Mouse (Mus musculus): ENCODE data around the gene Bcl2l11. TPM values are rescaled to one million over a fixed set of nuclear protein-coding genes. Genes with fewer than 3 reads are reported as not detected.

The Bcl2l11 gene
- polyA plus RNA-seq, 1 experiment = 10.2 TPM

GRCm38 (mm10) chr2:128152845-128153550 is 27.2 kb downstream of the Bcl2l11 start:
- Histone ChIP-seq H3K4me3 (replicated peaks; ENCODE audit: control insufficient read depth, low read depth, low read length) (no peak overlapping the region), H3K27ac (ENCODE audit: control insufficient read depth, insufficient read depth, low read depth, low read length, poor library complexity) (peak overlapping the region; percentile 29; the same call in 1 of the 2 replicates), H3K4me1 (ENCODE audit: control insufficient read depth, insufficient read depth, low read length) (peaks cover 14% of the 10 kb centered on the region)
- WGBS = 28% methylated on average over 16 of the region's 16 CpGs
- TF ChIP-seq POLR2A (IDR thresholded peaks at IDR 0.05; ENCODE audit: borderline replicate concordance, control insufficient read depth, low read depth, low read length) (no peak), CTCF (IDR thresholded peaks at IDR 0.05; ENCODE audit: control insufficient read depth, insufficient read depth, low read length) (no peak)

- H3K4me3 ChIP-seq (replicated peaks; ENCODE audit: control insufficient read depth, low read depth, low read length) = no peak overlapping the region
- peaks cover 14% of the 10 kb centered on the region for H3K4me1 ChIP-seq (ENCODE audit: control insufficient read depth, insufficient read depth, low read length)
- 0 out of 2 replicates have a peak overlapping the region, but pooled peaks have one; percentile 29 for H3K27ac ChIP-seq (ENCODE audit: control insufficient read depth, insufficient read depth, low read depth, low read length, poor library complexity)
- no peak for TF ChIP-seq CTCF (IDR thresholded peaks at IDR 0.05; ENCODE audit: control insufficient read depth, insufficient read depth, low read length)
- TF ChIP-seq POLR2A (IDR thresholded peaks at IDR 0.05; ENCODE audit: borderline replicate concordance, control insufficient read depth, low read depth, low read length) = no peak
- WGBS = 34% methylated on average over 11 of the region's 11 CpGs
Observed at GRCm38 (mm10) chr2:128153551-128153910, 27.7 kb downstream of the Bcl2l11 start.

- 86% methylated on average over 13 of the region's 13 CpGs for WGBS
- Histone ChIP-seq H3K27ac (ENCODE audit: control insufficient read depth, insufficient read depth, low read depth, low read length, poor library complexity) (no peak overlapping the region), H3K4me3 (replicated peaks; ENCODE audit: control insufficient read depth, low read depth, low read length) (no peak overlapping the region), H3K4me1 (ENCODE audit: control insufficient read depth, insufficient read depth, low read length) (peaks cover 14% of the 10 kb centered on the region)
- TF ChIP-seq POLR2A (IDR thresholded peaks at IDR 0.05; ENCODE audit: borderline replicate concordance, control insufficient read depth, low read depth, low read length) (no peak), CTCF (IDR thresholded peaks at IDR 0.05; ENCODE audit: control insufficient read depth, insufficient read depth, low read length) (no peak)
Observed at GRCm38 (mm10) chr2:128155412-128156066, 29.7 kb downstream of the Bcl2l11 start.

- TF ChIP-seq CTCF (IDR thresholded peaks at IDR 0.05; ENCODE audit: control insufficient read depth, insufficient read depth, low read length) (no peak), POLR2A (IDR thresholded peaks at IDR 0.05; ENCODE audit: borderline replicate concordance, control insufficient read depth, low read depth, low read length) (no peak)
- peaks cover 14% of the 10 kb centered on the region for H3K4me1 ChIP-seq (ENCODE audit: control insufficient read depth, insufficient read depth, low read length)
- H3K27ac ChIP-seq (ENCODE audit: control insufficient read depth, insufficient read depth, low read depth, low read length, poor library complexity) = no peak overlapping the region
- no peak overlapping the region for H3K4me3 ChIP-seq (replicated peaks; ENCODE audit: control insufficient read depth, low read depth, low read length)
- 78% methylated on average over 5 of the region's 5 CpGs for WGBS
Observed at GRCm38 (mm10) chr2:128156067-128156462, 30.2 kb downstream of the Bcl2l11 start.

- no peak for TF ChIP-seq POLR2A (IDR thresholded peaks at IDR 0.05; ENCODE audit: borderline replicate concordance, control insufficient read depth, low read depth, low read length)
- no peak for TF ChIP-seq CTCF (IDR thresholded peaks at IDR 0.05; ENCODE audit: control insufficient read depth, insufficient read depth, low read length)
- Histone ChIP-seq H3K4me3 (replicated peaks; ENCODE audit: control insufficient read depth, low read depth, low read length) (no peak overlapping the region), H3K27ac (ENCODE audit: control insufficient read depth, insufficient read depth, low read depth, low read length, poor library complexity) (no peak overlapping the region), H3K4me1 (ENCODE audit: control insufficient read depth, insufficient read depth, low read length) (peaks cover 12% of the 10 kb centered on the region)
- WGBS = 34% methylated on average over 12 of the region's 12 CpGs
Observed at GRCm38 (mm10) chr2:128156557-128157412, 30.9 kb downstream of the Bcl2l11 start.

GRCm38 (mm10) chr2:128158734-128159410 is 33.0 kb downstream of the Bcl2l11 start:
- H3K27ac ChIP-seq (ENCODE audit: control insufficient read depth, insufficient read depth, low read depth, low read length, poor library complexity) = no peak overlapping the region

GRCm38 (mm10) chr2:128159619-128160125 is 33.8 kb downstream of the Bcl2l11 start:
- 44% methylated on average over 7 of the region's 7 CpGs for WGBS
- TF ChIP-seq POLR2A (IDR thresholded peaks at IDR 0.05; ENCODE audit: borderline replicate concordance, control insufficient read depth, low read depth, low read length) (no peak), CTCF (IDR thresholded peaks at IDR 0.05; ENCODE audit: control insufficient read depth, insufficient read depth, low read length) (no peak)

More at GRCm38 (mm10) chr2:128158734-128159410, 33.0 kb downstream of the Bcl2l11 start:
- 43% methylated on average over 17 of the region's 17 CpGs for WGBS
- H3K4me1 ChIP-seq (ENCODE audit: control insufficient read depth, insufficient read depth, low read length) = peaks cover 4% of the 10 kb centered on the region
- TF ChIP-seq CTCF (IDR thresholded peaks at IDR 0.05; ENCODE audit: control insufficient read depth, insufficient read depth, low read length) = no peak
- no peak for TF ChIP-seq POLR2A (IDR thresholded peaks at IDR 0.05; ENCODE audit: borderline replicate concordance, control insufficient read depth, low read depth, low read length)
- H3K4me3 ChIP-seq (replicated peaks; ENCODE audit: control insufficient read depth, low read depth, low read length) = no peak overlapping the region

More at GRCm38 (mm10) chr2:128159619-128160125, 33.8 kb downstream of the Bcl2l11 start:
- Histone ChIP-seq H3K4me3 (replicated peaks; ENCODE audit: control insufficient read depth, low read depth, low read length) (no peak overlapping the region), H3K27ac (ENCODE audit: control insufficient read depth, insufficient read depth, low read depth, low read length, poor library complexity) (no peak overlapping the region), H3K4me1 (ENCODE audit: control insufficient read depth, insufficient read depth, low read length) (peaks cover 3% of the 10 kb centered on the region)

All from bone marrow, adult 2 months (tissue).